Mouse (Mus musculus) bone marrow, adult 2 months (tissue): ENCODE data around the gene Cops7a.

ENCODE experiments used
- CTCF ChIP-seq: fragments of 200-500 bp; IDR thresholded peaks from 2 replicates; pipeline ENCODE4 v1.5.1; 2011; ENCODE audit warnings: low read length, control low read depth; ENCODE audit not compliant: control insufficient read depth, insufficient read depth
- POLR2A ChIP-seq: fragments of 200-500 bp; IDR thresholded peaks from 2 replicates; pipeline ENCODE4 v1.6.1; 2011; ENCODE audit warnings: low read depth, mild to moderate bottlenecking, control low read depth, low read length, borderline replicate concordance; ENCODE audit not compliant: control insufficient read depth

- TF ChIP-seq POLR2A (no peak), CTCF (no peak)
Measured at GRCm38 (mm10) chr6:125005086-125005485, 39.7 kb upstream of the Cops7a start.
